Mouse (Mus musculus): ENCODE data around the gene Kcnh1.

The Kcnh1 gene

GRCm38 (mm10) chr1:192269911-192270310, 79.3 kb downstream of the Kcnh1 start:
- no peak for DNase-seq

DNA sequence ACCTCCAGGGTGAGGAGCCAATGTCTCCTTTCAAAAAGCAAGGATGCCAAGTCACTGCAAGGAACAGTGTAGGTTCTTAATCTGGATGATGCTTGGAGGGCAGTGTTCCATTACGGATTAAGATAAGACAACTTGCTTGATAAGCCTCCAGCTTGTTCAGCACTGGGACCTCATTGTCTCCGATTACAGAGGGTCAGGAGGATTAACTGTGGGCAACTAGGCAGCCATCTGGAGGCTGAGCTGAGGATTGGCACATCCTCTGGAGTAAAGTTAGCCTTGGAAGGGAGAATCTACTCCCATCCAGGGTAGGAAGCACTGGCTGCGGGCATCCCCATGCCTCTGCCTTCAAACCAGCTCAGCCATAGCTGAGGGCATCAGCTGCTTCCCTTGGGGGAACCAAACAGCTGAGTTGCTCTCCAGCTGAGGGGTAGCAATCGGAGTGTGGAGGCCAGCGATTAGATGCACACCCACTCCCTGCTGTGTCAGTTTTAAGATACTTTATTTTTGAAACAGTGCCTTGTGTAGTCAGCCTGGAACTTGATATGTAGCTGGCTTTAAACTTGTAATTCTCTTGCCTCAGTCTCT, 87.3 kb downstream of the Kcnh1 start:
- no peak for DNase-seq

DNA sequence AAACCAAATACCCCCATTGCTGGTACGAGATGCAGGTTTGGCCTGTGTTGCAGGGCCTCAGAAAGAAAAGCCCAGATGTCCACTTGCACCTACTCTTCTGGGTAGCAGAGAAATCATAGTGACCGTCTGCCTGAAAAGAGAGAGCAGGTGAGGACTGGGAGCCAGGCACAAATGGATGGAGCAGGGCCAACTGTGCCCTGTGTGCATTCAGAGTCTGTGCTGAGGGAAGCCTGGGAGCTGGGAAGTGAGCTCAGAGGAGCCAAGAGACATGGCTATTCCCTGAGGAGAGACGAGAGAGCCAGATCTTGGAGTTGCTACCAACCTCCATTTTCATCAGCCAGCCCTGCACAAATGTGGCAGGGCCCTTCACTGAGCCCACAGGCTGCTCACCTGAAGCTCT, 93.8 kb downstream of the Kcnh1 start:
- no peak for DNase-seq

GRCm38 (mm10) chr1:192284950-192285349, 94.4 kb downstream of the Kcnh1 start:
- no peak for DNase-seq

GRCm38 (mm10) chr1:192288456-192288855, 97.9 kb downstream of the Kcnh1 start:
- no peak for DNase-seq

DNA sequence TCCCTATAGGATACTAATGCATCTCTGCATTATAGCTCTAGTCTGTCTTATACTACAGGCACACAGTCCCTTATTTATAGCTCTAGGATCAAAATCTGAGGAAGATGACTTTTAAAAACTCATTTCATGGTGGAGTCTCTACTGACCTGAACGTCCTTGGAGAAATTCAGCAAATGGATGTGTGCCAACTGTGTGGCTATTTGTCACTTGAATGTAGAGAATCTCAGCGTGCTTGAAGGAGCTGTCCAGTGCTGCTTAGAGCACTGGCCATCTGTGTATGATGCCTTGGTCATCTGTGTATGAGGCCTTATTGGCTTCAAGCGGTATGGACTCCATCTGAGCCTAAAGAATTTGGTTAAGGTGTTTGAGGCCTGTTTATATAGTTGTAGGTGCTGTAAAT, 100.7 kb downstream of the Kcnh1 start:
- DNase-seq = no peak

DNA sequence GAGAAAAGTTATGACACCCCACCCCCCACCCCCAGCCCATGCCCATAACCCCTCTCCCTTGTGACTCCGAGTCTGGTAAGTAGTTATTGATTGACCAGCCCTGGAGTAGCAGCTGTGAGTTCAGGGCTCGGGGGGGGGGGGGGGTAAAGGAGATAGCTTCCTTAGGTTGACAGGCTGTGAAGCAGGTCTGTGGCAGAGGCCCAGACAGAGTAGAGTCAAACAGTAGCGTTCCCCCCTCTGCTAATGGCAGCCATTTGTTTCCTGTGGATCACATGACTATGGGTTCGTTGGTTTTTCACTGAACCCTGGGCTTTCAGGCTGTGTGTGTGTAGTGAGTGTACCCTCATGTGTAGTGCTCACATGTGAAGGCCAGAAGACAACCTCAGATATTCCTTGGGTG, 102.8 kb downstream of the Kcnh1 start:
- DNase-seq = no peak

- no peak for DNase-seq
These were observed 103.3 kb downstream of the Kcnh1 start for GRCm38 (mm10) chr1:192293921-192294320.

DNA sequence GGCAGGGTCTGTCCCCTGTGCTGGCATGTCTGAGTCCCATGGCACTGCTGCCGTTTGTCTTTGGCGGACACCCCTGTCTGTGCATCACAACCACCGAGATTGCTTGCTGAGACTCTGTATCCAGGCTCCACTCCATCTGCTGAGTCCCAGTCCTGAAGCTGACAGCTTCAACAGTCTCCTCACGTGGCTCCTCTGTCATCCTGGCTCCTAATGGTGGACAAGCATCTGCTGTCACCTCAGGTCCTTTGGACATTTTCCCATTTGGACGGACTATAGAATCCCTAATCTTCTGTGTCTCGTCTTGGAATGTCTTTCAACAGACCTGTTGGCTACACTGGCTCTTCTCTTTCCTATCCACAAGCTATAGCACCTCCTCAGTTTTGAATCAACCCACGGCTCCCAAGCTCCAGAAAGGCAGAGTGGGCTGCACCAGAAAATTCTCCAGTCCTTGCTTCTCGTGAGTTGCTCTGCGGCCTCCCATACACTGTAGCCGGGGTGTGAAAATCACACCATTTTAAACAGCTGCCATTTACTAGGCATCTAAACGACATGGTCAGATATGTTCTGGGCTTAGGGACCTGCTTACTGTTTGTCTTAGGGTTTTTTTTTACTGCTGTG, 104.8 kb downstream of the Kcnh1 start:
- no peak for DNase-seq

GRCm38 (mm10) chr1:192295902-192296301, 105.3 kb downstream of the Kcnh1 start:
- no peak for DNase-seq

DNA sequence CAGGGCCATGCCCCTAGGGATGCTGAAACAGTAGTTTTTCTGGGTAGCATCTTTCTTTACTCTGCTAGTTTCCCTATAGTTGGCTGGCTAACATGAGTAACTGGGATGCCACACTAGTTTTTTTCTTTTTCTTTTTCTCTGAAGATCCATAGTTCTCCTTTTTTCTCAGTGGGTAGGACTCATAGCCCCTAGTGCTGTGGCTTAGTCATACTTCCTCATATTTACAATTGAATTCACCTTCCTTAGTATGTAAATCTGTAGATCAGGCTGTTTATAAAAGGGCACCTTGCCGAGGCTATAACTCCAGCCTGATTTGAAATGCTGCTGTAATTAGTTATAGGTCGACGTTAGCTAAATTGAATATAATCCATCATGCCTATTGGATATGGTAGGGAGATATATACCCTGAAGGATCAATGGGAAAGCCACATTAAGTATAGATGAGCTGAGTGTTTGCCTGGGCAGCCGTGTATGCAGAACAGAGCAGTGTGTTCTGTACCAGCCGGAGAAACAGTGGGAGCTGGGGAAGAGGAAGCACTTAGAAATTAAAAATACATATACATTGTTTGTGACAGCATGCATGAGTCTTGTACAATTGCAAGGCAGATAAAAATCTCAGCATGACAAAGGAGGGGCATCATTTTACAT, 107.0 kb downstream of the Kcnh1 start:
- DNase-seq = no peak

DNA sequence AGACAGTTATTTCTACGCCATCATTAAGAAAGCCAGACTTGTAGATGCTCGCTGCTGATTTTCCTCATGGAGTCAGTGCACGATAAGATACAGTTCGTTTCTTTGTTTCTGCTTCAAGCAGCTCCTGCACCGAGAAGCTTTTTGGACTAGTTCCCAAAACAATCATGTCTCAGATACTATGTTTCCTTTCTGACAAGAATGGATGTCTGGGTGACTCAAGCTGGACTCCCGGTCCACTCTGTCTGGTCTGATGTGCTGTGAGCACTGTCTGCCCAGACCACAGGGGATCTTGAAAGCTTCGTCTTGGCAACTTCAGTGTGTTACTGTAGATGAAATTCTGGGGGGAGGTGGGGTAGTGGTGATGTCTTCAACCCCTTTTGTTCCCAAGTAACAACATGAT, 109.8 kb downstream of the Kcnh1 start:
- DNase-seq = no peak

- no peak for DNase-seq
These were observed 113.0 kb downstream of the Kcnh1 start for GRCm38 (mm10) chr1:192303615-192304014.

GRCm38 (mm10) chr1:192305155-192305554, 114.6 kb downstream of the Kcnh1 start:
- DNase-seq = no peak

DNA sequence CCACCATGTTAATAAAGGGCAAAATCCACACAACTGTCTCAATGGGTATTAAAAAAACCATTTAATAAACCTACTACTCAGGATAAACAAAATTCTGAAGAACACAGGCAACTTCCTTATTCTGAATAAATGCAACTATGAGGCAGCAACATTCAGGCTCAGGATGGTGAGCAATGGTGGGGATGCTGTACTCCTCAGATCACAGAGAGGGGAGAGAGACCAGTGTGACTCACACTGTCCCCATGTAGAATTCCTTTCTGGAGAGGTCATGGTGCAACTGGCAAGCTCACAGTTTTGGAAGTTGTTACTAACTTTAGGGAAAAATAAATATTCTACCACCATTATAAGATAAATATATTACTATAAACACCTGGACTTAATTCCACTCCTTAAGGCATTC, 116.5 kb downstream of the Kcnh1 start:
- no peak for DNase-seq

DNA sequence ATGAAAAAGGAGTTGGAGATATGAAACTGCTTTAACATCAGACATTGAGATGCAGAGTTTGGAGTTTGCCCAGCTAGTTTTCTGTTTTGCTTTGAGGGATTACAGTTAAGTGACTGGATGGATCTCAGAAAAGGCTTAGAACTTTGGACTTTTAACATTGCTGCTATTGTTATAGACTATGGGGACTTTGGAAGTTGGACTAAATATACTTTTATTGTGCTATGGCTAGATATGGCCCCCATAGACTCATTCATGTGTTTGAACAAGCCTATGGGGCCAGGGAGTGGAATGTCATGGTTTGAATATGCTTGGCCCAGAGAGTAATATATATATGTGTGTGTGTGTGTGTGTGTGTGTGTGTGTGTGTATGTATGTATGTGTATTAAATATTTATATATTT, 120.7 kb downstream of the Kcnh1 start:
- no peak for DNase-seq

DNA sequence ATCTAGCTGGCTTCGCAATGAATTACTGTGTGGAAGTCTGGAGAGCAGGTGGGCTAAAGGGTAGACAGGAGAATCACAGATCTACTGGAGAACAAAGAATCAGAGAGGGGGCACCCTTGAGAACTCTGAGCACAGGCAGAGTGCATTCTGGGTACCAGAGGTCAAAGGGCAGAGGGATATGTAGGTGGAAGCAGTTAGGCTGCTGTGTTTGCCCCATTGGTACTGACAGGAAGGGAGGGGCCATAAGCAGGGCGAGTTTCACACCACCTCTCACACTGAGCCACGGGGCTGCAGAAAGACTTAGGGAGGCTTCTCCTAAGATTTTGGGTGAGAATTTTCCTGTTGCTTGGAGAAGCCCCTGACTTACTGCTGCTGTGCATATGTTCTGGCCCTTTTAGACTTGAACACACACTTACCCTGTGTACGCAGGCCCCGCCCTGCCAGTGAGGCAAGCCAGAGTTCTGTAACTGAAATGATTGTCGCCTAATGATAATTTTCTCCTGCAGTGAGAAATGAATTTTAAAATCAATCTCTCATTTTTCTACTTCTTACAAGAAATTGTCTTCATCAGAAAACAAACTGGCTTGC, 121.4 kb downstream of the Kcnh1 start:
- no peak for DNase-seq

- DNase-seq = no peak
These were observed 121.9 kb downstream of the Kcnh1 start for GRCm38 (mm10) chr1:192312446-192312845.

DNA sequence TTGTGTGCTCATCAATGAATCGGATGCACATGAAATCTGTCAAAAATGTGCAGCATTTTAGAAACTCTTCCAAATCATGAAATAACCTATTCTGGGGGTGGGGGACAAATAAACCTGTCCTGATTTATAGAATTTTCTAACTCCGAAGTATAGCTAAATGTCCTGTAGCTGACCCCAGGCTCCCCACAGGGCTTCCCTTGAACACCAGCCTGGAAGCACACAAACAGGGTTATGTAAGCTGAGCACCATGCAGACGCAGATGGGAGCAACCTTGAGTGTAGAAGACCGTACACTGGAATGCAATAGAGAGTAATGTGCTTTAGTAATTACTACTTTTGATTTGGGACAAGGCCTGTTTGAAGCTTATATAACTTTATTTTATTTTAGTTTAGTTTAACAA, 122.4 kb downstream of the Kcnh1 start:
- DNase-seq = no peak

GRCm38 (mm10) chr1:192313571-192313972, 123.0 kb downstream of the Kcnh1 start:
- DNase-seq = no peak

DNA sequence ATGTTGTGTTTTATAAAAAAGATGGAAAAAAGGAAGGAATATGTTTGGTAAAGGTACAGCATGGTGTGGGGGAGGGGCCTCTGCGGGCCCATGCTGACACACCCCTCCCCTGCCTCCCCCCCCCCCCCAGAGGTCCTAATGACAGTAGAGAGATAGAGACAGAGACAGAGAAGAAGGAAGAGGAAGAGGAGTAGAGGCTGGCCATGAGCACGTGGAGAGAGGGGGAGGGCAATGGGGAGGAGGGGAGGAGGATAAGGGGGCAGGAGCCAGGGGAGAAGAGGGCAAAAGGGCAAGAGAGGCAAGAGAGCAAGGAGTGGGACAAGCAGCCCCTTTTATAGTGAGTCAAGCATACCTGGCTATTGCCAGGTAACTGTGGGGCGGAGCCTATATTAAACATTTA, 123.5 kb downstream of the Kcnh1 start:
- DNase-seq = no peak

DNA sequence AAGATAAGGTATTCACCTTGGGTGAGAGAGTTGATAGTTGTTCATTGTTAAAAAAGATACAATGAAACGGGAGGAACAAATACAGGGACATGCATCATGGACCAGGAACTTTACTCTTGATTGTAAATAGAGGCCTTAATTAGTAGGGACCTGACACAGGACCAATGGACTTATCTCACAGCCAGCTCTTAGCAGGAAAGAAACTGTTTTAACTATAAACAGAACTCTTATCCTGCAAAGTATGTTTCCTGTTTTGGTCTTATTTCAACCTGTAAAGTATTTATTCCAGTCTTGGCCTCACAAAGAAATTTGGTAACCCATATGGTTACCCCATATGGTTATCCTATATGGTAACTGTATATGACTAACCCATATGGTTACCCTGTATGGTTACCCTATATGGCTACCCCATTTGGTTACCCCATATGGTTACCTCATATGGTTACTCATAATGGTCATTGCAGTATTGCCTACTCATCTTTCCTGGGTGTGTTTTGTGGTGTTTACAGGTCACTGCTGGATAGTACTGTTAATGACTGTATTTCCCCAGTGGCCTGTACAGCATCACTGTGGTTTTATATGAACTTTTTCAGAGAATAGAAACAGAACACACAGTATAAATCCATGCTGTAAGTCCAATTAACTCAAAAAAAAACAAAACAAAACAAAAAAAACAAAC, 125.0 kb downstream of the Kcnh1 start:
- no peak for DNase-seq

DNA sequence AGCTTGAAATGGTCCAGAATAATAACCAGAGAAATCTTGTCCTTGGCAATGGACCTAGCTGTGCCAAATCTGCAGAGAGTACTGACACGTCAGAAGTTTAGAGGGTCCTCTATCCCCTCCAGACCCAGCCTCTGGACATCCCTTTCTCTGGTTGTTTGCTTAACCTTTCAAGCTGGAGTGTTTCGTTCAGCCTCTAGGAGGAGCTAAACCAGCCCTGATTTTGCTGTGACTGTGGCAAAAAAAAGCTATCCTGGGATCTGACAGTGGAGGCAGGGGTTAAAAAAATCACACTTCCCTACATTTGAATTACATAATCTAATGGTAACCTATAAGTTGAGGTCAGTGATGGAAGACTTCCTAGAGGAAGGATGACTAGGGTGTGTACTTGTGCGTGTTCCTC, 133.6 kb downstream of the Kcnh1 start:
- no peak for DNase-seq

DNA sequence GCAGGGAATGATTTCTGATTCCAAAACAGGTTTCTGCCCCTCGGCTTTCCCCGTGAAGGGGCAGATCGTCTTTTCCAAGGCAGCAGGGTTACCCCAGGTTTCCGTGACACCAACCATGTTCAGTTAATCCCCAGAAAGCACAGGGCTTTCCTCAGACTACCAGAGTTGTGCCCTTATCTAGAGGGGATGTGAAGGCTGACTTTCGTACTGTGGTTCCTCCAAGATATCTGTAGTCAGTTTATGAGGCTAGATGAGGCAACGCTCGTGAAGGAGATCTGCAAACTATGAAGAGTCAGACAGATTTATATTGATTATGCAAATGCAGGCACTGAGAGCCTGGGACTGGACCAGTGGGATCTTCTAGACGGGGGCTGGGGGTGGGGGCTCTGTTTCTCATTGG, 136.5 kb downstream of the Kcnh1 start:
- DNase-seq = no peak

All from layer of hippocampus, adult 9-11 months (tissue).